Mouse (Mus musculus): ENCODE measurements around the gene Tnfaip3. TPM values are rescaled to one million over a fixed set of nuclear protein-coding genes. Genes with fewer than 3 reads are reported as not detected.

The Tnfaip3 gene
- polyA plus RNA-seq, 1 experiment from 2014 or later = 2.0 TPM

DNA sequence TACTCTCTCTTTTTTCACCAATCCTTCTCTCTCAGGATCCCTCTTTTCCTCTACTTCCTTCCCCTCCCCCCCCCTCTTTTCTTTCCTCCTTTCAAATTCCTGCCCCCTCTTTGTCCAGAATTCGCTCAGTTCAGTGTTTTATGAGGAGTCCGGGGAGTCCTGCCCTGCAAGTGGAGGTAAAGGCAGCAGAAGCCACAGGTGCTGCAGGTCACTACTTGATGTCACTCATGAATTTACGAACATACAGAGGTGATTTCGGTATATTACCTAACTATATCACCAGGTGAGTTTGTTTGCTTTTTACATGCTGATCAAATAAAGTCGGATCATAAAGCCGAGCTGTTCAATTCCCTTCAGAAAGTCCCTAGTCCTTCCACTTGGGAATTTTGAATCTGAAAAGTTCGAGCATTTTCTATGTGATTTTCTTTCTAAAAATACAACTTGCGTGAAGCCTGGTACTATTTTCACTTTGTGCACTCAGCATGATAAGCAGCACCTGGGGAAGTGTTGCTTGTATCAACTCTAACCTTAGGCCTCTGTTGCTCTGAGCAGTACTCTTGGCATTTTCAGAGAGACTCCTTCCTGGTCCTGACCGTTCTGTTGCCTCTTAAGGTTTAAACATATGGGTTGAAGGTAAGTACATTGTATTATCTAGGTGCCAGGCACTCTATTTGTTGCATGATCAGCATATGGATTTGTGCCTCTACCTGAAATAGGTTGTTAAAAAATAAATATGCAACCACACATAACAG is 29.5 kb upstream of the Tnfaip3 start:
- 86% methylated on average over 9 of the region's 9 CpGs for WGBS
- ATAC-seq (ENCODE audit: low FRiP score) (no peak), DNase-seq (ENCODE audit: low spot score) (no peak)
- H3K36me3 ChIP-seq (ENCODE audit: control insufficient read depth, insufficient read depth, low read length) = no peaks in the 10 kb centered on the region
- no peaks in the 10 kb centered on the region for H3K9me3 ChIP-seq (ENCODE audit: control insufficient read depth, low read length)
- no peak overlapping the region for H3K27ac ChIP-seq (ENCODE audit: low read depth, low read length)
- H3K4me3 ChIP-seq (ENCODE audit: low read depth, low read length) = no peak overlapping the region
- H3K9ac ChIP-seq (ENCODE audit: low read depth, low read length) = no peak overlapping the region
- H3K27me3 ChIP-seq (ENCODE audit: control insufficient read depth, insufficient read depth, low read length) = no peaks in the 10 kb centered on the region
- H3K4me1 ChIP-seq (replicated peaks; ENCODE audit: control insufficient read depth, insufficient read depth, low read length) = no peaks in the 10 kb centered on the region
- no peak overlapping the region for H3K4me2 ChIP-seq (replicated peaks; ENCODE audit: low read depth, low read length)

- Histone ChIP-seq H3K27me3 (ENCODE audit: control insufficient read depth, insufficient read depth, low read length) (no peaks in the 10 kb centered on the region), H3K9me3 (ENCODE audit: control insufficient read depth, low read length) (no peaks in the 10 kb centered on the region), H3K4me2 (replicated peaks; ENCODE audit: low read depth, low read length) (no peak overlapping the region), H3K36me3 (ENCODE audit: control insufficient read depth, insufficient read depth, low read length) (no peaks in the 10 kb centered on the region), H3K27ac (ENCODE audit: low read depth, low read length) (no peak overlapping the region), H3K4me1 (replicated peaks; ENCODE audit: control insufficient read depth, insufficient read depth, low read length) (no peaks in the 10 kb centered on the region), H3K4me3 (ENCODE audit: low read depth, low read length) (no peak overlapping the region), H3K9ac (ENCODE audit: low read depth, low read length) (no peak overlapping the region)
- ATAC-seq (ENCODE audit: low FRiP score) (no peak), DNase-seq (ENCODE audit: low spot score) (no peak)
- 68% methylated on average over 4 of the region's 4 CpGs for WGBS
These were observed 28.2 kb upstream of the Tnfaip3 start for GRCm38 (mm10) chr10:19043529-19044262.

- Histone ChIP-seq H3K36me3 (ENCODE audit: control insufficient read depth, insufficient read depth, low read length) (no peaks in the 10 kb centered on the region), H3K9ac (ENCODE audit: low read depth, low read length) (no peak overlapping the region), H3K4me3 (ENCODE audit: low read depth, low read length) (no peak overlapping the region), H3K27me3 (ENCODE audit: control insufficient read depth, insufficient read depth, low read length) (no peaks in the 10 kb centered on the region), H3K9me3 (ENCODE audit: control insufficient read depth, low read length) (no peaks in the 10 kb centered on the region), H3K27ac (ENCODE audit: low read depth, low read length) (no peak overlapping the region), H3K4me1 (replicated peaks; ENCODE audit: control insufficient read depth, insufficient read depth, low read length) (no peaks in the 10 kb centered on the region), H3K4me2 (replicated peaks; ENCODE audit: low read depth, low read length) (no peak overlapping the region)
- ATAC-seq (ENCODE audit: low FRiP score) (no peak), DNase-seq (ENCODE audit: low spot score) (no peak)
- WGBS = 93% methylated on average over 2 of the region's 2 CpGs
These were observed 24.7 kb upstream of the Tnfaip3 start for GRCm38 (mm10) chr10:19040147-19040546.

DNA sequence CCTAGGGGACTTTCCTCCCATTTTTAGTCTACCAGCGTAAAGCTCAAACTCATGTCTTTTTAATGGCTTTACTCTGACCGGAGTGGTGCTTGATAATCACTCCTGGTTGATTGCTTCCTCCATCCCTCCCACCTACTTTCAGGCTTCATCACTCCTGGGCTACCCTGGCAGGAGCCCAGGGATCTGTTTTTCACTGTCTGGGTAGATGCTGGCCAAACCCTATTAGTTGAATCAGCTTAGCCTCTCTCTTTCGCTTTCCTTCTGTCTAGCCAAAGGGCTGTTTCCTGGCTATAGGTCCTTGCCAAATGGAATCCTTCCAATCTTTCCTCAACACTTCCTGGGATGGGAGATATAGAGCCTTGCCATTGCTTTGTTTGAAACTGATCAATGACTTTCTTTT is 19.3 kb upstream of the Tnfaip3 start:
- Histone ChIP-seq H3K4me3 (ENCODE audit: low read depth, low read length) (no peak overlapping the region), H3K9ac (ENCODE audit: low read depth, low read length) (no peak overlapping the region), H3K4me1 (replicated peaks; ENCODE audit: control insufficient read depth, insufficient read depth, low read length) (no peaks in the 10 kb centered on the region), H3K27me3 (ENCODE audit: control insufficient read depth, insufficient read depth, low read length) (no peaks in the 10 kb centered on the region), H3K4me2 (replicated peaks; ENCODE audit: low read depth, low read length) (no peak overlapping the region), H3K36me3 (ENCODE audit: control insufficient read depth, insufficient read depth, low read length) (no peaks in the 10 kb centered on the region), H3K27ac (ENCODE audit: low read depth, low read length) (no peak overlapping the region), H3K9me3 (ENCODE audit: control insufficient read depth, low read length) (no peaks in the 10 kb centered on the region)
- DNase-seq (ENCODE audit: low spot score) (no peak), ATAC-seq (ENCODE audit: low FRiP score) (no peak)
- WGBS = 88% methylated on average over 3 of the region's 3 CpGs

GRCm38 (mm10) chr10:19033696-19034095 is 18.2 kb upstream of the Tnfaip3 start:
- no peaks in the 10 kb centered on the region for H3K9me3 ChIP-seq (ENCODE audit: control insufficient read depth, low read length)
- 84% methylated on average over 1 of the region's 1 CpGs for WGBS
- no peaks in the 10 kb centered on the region for H3K36me3 ChIP-seq (ENCODE audit: control insufficient read depth, insufficient read depth, low read length)
- H3K27ac ChIP-seq (ENCODE audit: low read depth, low read length) = no peak overlapping the region
- DNase-seq (ENCODE audit: low spot score) (no peak), ATAC-seq (ENCODE audit: low FRiP score) (no peak)
- H3K27me3 ChIP-seq (ENCODE audit: control insufficient read depth, insufficient read depth, low read length) = no peaks in the 10 kb centered on the region
- no peak overlapping the region for H3K4me3 ChIP-seq (ENCODE audit: low read depth, low read length)
- no peaks in the 10 kb centered on the region for H3K4me1 ChIP-seq (replicated peaks; ENCODE audit: control insufficient read depth, insufficient read depth, low read length)
- no peak overlapping the region for H3K4me2 ChIP-seq (replicated peaks; ENCODE audit: low read depth, low read length)
- H3K9ac ChIP-seq (ENCODE audit: low read depth, low read length) = no peak overlapping the region

DNA sequence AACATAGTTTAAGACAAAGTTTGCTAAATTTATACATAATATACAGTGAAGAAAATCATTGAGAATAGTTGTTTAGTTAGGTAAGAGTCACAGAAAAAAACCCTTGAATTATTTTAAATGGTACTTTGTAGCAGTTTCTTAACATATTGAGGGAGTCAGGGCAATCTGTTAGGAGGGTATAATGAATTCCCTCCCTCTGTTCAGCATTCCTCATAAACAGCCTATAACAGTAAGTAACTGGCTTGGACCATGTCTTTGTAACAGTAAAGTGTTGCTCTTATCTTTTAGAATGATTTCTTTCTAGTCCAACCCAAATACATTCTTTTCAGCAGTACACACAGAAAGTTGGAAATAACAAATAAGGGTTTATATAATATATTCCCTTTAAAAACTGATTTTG is 16.4 kb upstream of the Tnfaip3 start:
- ATAC-seq (ENCODE audit: low FRiP score) (no peak), DNase-seq (ENCODE audit: low spot score) (no peak)
- no peaks in the 10 kb centered on the region for H3K9me3 ChIP-seq (ENCODE audit: control insufficient read depth, low read length)
- H3K4me3 ChIP-seq (ENCODE audit: low read depth, low read length) = no peak overlapping the region
- H3K4me1 ChIP-seq (replicated peaks; ENCODE audit: control insufficient read depth, insufficient read depth, low read length) = no peaks in the 10 kb centered on the region
- H3K9ac ChIP-seq (ENCODE audit: low read depth, low read length) = no peak overlapping the region
- H3K36me3 ChIP-seq (ENCODE audit: control insufficient read depth, insufficient read depth, low read length) = no peaks in the 10 kb centered on the region
- no peak overlapping the region for H3K4me2 ChIP-seq (replicated peaks; ENCODE audit: low read depth, low read length)
- no peak overlapping the region for H3K27ac ChIP-seq (ENCODE audit: low read depth, low read length)
- H3K27me3 ChIP-seq (ENCODE audit: control insufficient read depth, insufficient read depth, low read length) = no peaks in the 10 kb centered on the region

GRCm38 (mm10) chr10:19030628-19031027 is 15.2 kb upstream of the Tnfaip3 start:
- 81% methylated on average over 2 of the region's 2 CpGs for WGBS
- H3K36me3 ChIP-seq (ENCODE audit: control insufficient read depth, insufficient read depth, low read length) = no peaks in the 10 kb centered on the region
- H3K9me3 ChIP-seq (ENCODE audit: control insufficient read depth, low read length) = no peaks in the 10 kb centered on the region
- DNase-seq (ENCODE audit: low spot score) = no peak
- H3K4me1 ChIP-seq (replicated peaks; ENCODE audit: control insufficient read depth, insufficient read depth, low read length) = no peaks in the 10 kb centered on the region
- no peak overlapping the region for H3K27ac ChIP-seq (ENCODE audit: low read depth, low read length)
- no peak overlapping the region for H3K4me3 ChIP-seq (ENCODE audit: low read depth, low read length)
- no peak for ATAC-seq (ENCODE audit: low FRiP score)
- H3K27me3 ChIP-seq (ENCODE audit: control insufficient read depth, insufficient read depth, low read length) = no peaks in the 10 kb centered on the region
- no peak overlapping the region for H3K9ac ChIP-seq (ENCODE audit: low read depth, low read length)
- H3K4me2 ChIP-seq (replicated peaks; ENCODE audit: low read depth, low read length) = no peak overlapping the region

DNA sequence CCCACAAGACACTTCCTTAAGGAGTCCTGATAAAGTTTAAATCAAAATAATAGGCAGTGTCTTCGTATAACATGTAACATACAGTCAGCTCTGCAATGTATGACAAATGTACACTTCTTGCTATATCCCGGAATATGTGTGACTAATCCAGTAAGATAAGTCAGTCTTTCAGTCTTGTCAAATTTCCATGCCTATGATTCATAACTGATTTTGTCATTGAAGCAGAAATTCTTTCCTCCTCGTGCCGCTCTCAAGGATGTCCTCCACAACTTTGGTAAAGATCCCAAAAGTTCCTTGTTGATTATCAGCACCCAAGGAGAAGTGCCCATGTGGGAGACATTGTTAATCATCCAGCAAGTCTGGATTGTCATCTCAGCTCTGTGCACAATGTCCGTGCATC is 11.3 kb upstream of the Tnfaip3 start:
- DNase-seq (ENCODE audit: low spot score) (no peak), ATAC-seq (ENCODE audit: low FRiP score) (no peak)
- Histone ChIP-seq H3K27me3 (ENCODE audit: control insufficient read depth, insufficient read depth, low read length) (no peaks in the 10 kb centered on the region), H3K9ac (ENCODE audit: low read depth, low read length) (no peak overlapping the region), H3K4me2 (replicated peaks; ENCODE audit: low read depth, low read length) (no peak overlapping the region), H3K9me3 (ENCODE audit: control insufficient read depth, low read length) (no peaks in the 10 kb centered on the region), H3K36me3 (ENCODE audit: control insufficient read depth, insufficient read depth, low read length) (no peaks in the 10 kb centered on the region), H3K4me1 (replicated peaks; ENCODE audit: control insufficient read depth, insufficient read depth, low read length) (no peaks in the 10 kb centered on the region), H3K27ac (ENCODE audit: low read depth, low read length) (no peak overlapping the region), H3K4me3 (ENCODE audit: low read depth, low read length) (no peak overlapping the region)
- 92% methylated on average over 5 of the region's 5 CpGs for WGBS

DNA sequence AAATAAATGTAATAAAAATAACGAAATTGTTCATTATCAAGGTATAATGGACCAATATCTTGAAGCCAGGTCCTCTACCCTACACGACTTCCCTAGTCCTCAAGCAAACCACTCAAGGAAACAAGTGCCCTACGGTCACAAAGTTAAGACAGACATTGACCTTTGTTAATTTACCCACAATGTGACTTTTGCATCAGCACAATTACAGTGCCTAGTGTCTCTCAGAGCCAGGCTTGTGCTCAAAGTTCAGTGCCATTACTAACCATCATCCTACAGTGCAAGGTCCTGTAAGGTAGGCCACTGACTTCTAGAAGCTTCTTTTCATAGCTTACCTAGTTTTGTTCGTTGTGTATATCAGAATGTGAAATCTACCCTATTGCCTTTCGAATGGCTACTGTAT is 8.9 kb upstream of the Tnfaip3 start:
- ATAC-seq (ENCODE audit: low FRiP score) (no peak), DNase-seq (ENCODE audit: low spot score) (no peak)
- WGBS = 87% methylated on average over 5 of the region's 5 CpGs
- Histone ChIP-seq H3K9ac (ENCODE audit: low read depth, low read length) (no peak overlapping the region), H3K4me1 (replicated peaks; ENCODE audit: control insufficient read depth, insufficient read depth, low read length) (no peaks in the 10 kb centered on the region), H3K4me3 (ENCODE audit: low read depth, low read length) (no peak overlapping the region), H3K9me3 (ENCODE audit: control insufficient read depth, low read length) (no peaks in the 10 kb centered on the region), H3K27ac (ENCODE audit: low read depth, low read length) (no peak overlapping the region), H3K27me3 (ENCODE audit: control insufficient read depth, insufficient read depth, low read length) (no peaks in the 10 kb centered on the region), H3K4me2 (replicated peaks; ENCODE audit: low read depth, low read length) (no peak overlapping the region), H3K36me3 (ENCODE audit: control insufficient read depth, insufficient read depth, low read length) (no peaks in the 10 kb centered on the region)
